Mouse (Mus musculus) neural tube, embryonic 12.5 days (tissue): Measurements from ENCODE around the gene Lpcat2. TPM values are rescaled to one million over a fixed set of nuclear protein-coding genes. Genes with fewer than 3 reads are reported as not detected.

Experiments used
- ATAC-seq: fragments of 200-750 bp; cut with Nextera tagmentation; 2 replicates; pipeline ENCODE4 v1.8.0; 2017; ENCODE audit warnings: low read depth, mild to moderate bottlenecking, moderate TSS enrichment, moderate library complexity; ENCODE audit not compliant: low FRiP score
- H3K27ac ChIP-seq: fragments of 300-500 bp; sonication (generic); 2 replicates; pipeline ENCODE4 v1.5.1; 2016
- H3K27me3 ChIP-seq: fragments of 300-500 bp; sonication (generic); replicated peaks from 2 replicates; pipeline ENCODE4 v1.6.1; 2016; ENCODE audit warnings: mild to moderate bottlenecking
- H3K36me3 ChIP-seq: fragments of 300-500 bp; sonication (generic); 2 replicates; pipeline ENCODE4 v1.6.1; 2016; ENCODE audit warnings: mild to moderate bottlenecking
- H3K4me1 ChIP-seq: fragments of 300-500 bp; sonication (generic); 2 replicates; pipeline ENCODE4 v1.6.1; 2016
- H3K4me2 ChIP-seq: fragments of 300-500 bp; sonication (generic); replicated peaks from 2 replicates; pipeline ENCODE4 v1.6.1; 2016; ENCODE audit warnings: mild to moderate bottlenecking
- H3K4me3 ChIP-seq: fragments of 300-500 bp; sonication (generic); 2 replicates; pipeline ENCODE4 v1.5.1; 2016
- H3K9ac ChIP-seq: fragments of 300-500 bp; sonication (generic); 2 replicates; pipeline ENCODE4 v1.6.1; 2016; ENCODE audit warnings: mild to moderate bottlenecking
- H3K9me3 ChIP-seq: fragments of 300-500 bp; sonication (generic); 2 replicates; pipeline ENCODE4 v1.6.1; 2016; ENCODE audit warnings: mild to moderate bottlenecking
- WGBS: fragments of 180-500 bp; shearing (Covaris S2); methylation state at CpG from one replicate; pipeline ENCODE4 v1.1.7; 2016; 5-methylcytosine and 5-hydroxymethylcytosine counted together
- polyA plus RNA-seq: library from polyadenylated mRNA; unstranded; fragments of >200 nt; fragmentation: Nextera tagmentation; extraction: Ambion mirVana; gene quantifications from 2 replicates; pipeline ENCODE4 v1.2.1, GENCODE M21; 2016

Lpcat2 gene
- polyA plus RNA-seq, 1 experiment from 2014 or later = 8.4 TPM

- H3K4me2 ChIP-seq = no peak overlapping the region
- H3K27me3 ChIP-seq = no peaks in the 10 kb centered on the region
- no peak overlapping the region for H3K9ac ChIP-seq
- WGBS = 80% methylated on average over 5 of the region's 5 CpGs
- no peak for ATAC-seq
- no peak overlapping the region for H3K27ac ChIP-seq
- no peak overlapping the region for H3K4me3 ChIP-seq
- H3K4me1 ChIP-seq = no peaks in the 10 kb centered on the region
- no peaks in the 10 kb centered on the region for H3K9me3 ChIP-seq
- no peaks in the 10 kb centered on the region for H3K36me3 ChIP-seq
Measured at GRCm38 (mm10) chr8:92896611-92897010, 41.5 kb downstream of the Lpcat2 start.

GRCm38 (mm10) chr8:92897794-92898193 lies 42.7 kb downstream of the Lpcat2 start:
- Histone ChIP-seq H3K4me2 (no peak overlapping the region), H3K4me3 (no peak overlapping the region), H3K27me3 (no peaks in the 10 kb centered on the region), H3K4me1 (no peaks in the 10 kb centered on the region), H3K9ac (no peak overlapping the region), H3K9me3 (no peaks in the 10 kb centered on the region), H3K36me3 (no peaks in the 10 kb centered on the region), H3K27ac (no peak overlapping the region)
- WGBS = 76% methylated on average over 4 of the region's 4 CpGs
- ATAC-seq = no peak

- Histone ChIP-seq H3K9ac (no peak overlapping the region), H3K4me3 (no peak overlapping the region), H3K36me3 (no peaks in the 10 kb centered on the region), H3K27me3 (no peaks in the 10 kb centered on the region), H3K9me3 (no peaks in the 10 kb centered on the region), H3K27ac (no peak overlapping the region), H3K4me2 (no peak overlapping the region), H3K4me1 (no peaks in the 10 kb centered on the region)
- WGBS = 80% methylated on average over 9 of the region's 9 CpGs
- ATAC-seq = no peak
Measured at GRCm38 (mm10) chr8:92899590-92899989, 44.5 kb downstream of the Lpcat2 start.

- H3K9ac ChIP-seq = no peak within 1 kb of the TSS
- no peaks in the 10 kb centered on the region for H3K9me3 ChIP-seq
- H3K27me3 ChIP-seq = no peaks in the 10 kb centered on the region
- H3K4me1 ChIP-seq = no peaks in the 10 kb centered on the region
- no peak within 1 kb of the TSS for H3K27ac ChIP-seq
- 93% methylated on average over 5 of the region's 5 CpGs for WGBS
- no peak within 1 kb of the TSS for H3K4me3 ChIP-seq
- no peak within 1 kb of the TSS for H3K4me2 ChIP-seq
- H3K36me3 ChIP-seq = no peaks in the 10 kb centered on the region
- ATAC-seq = no peak
Measured at GRCm38 (mm10) chr8:92901107-92901506, 46.0 kb downstream of the Lpcat2 start, which contains the start of gene Capns2. Capns2 (plus strand) TSS chr8:92901407.

GRCm38 (mm10) chr8:92902981-92903380 lies 47.8 kb downstream of the Lpcat2 start:
- H3K4me2 ChIP-seq = no peak overlapping the region
- no peak overlapping the region for H3K27ac ChIP-seq
- no peaks in the 10 kb centered on the region for H3K36me3 ChIP-seq
- no peaks in the 10 kb centered on the region for H3K9me3 ChIP-seq
- H3K4me3 ChIP-seq = no peak overlapping the region
- 90% methylated on average over 2 of the region's 2 CpGs for WGBS
- H3K9ac ChIP-seq = no peak overlapping the region
- H3K4me1 ChIP-seq = no peaks in the 10 kb centered on the region
- H3K27me3 ChIP-seq = no peaks in the 10 kb centered on the region
- no peak for ATAC-seq

- H3K27me3 ChIP-seq = no peaks in the 10 kb centered on the region
- WGBS = 91% methylated on average over 11 of the region's 11 CpGs
- no peaks in the 10 kb centered on the region for H3K36me3 ChIP-seq
Measured at GRCm38 (mm10) chr8:92903488-92904135, 48.5 kb downstream of the Lpcat2 start.

GRCm38 (mm10) chr8:92906553-92906952 lies 51.4 kb downstream of the Lpcat2 start:
- Histone ChIP-seq H3K4me3 (no peak overlapping the region), H3K36me3 (no peaks in the 10 kb centered on the region), H3K4me1 (no peaks in the 10 kb centered on the region), H3K27ac (no peak overlapping the region), H3K4me2 (no peak overlapping the region), H3K9ac (no peak overlapping the region), H3K27me3 (no peaks in the 10 kb centered on the region), H3K9me3 (no peaks in the 10 kb centered on the region)
- WGBS = 95% methylated on average over 9 of the region's 9 CpGs
- no peak for ATAC-seq

More at GRCm38 (mm10) chr8:92903488-92904135, 48.5 kb downstream of the Lpcat2 start:
- Histone ChIP-seq H3K9ac (no peak overlapping the region), H3K4me1 (no peaks in the 10 kb centered on the region), H3K4me3 (no peak overlapping the region), H3K9me3 (no peaks in the 10 kb centered on the region), H3K27ac (no peak overlapping the region), H3K4me2 (no peak overlapping the region)
- no peak for ATAC-seq

- H3K27ac ChIP-seq = no peak overlapping the region
- H3K4me2 ChIP-seq = no peak overlapping the region
- ATAC-seq = no peak
- H3K4me3 ChIP-seq = no peak overlapping the region
- WGBS = 90% methylated on average over 2 of the region's 2 CpGs
- no peak overlapping the region for H3K9ac ChIP-seq
- no peaks in the 10 kb centered on the region for H3K4me1 ChIP-seq
- H3K9me3 ChIP-seq = no peaks in the 10 kb centered on the region
- no peaks in the 10 kb centered on the region for H3K27me3 ChIP-seq
- H3K36me3 ChIP-seq = no peaks in the 10 kb centered on the region
Measured at GRCm38 (mm10) chr8:92908448-92908847, 53.3 kb downstream of the Lpcat2 start.

- no peak overlapping the region for H3K4me2 ChIP-seq
- H3K27ac ChIP-seq = no peak overlapping the region
- no peak overlapping the region for H3K9ac ChIP-seq
- H3K9me3 ChIP-seq = no peaks in the 10 kb centered on the region
- ATAC-seq = no peak
- 82% methylated on average over 3 of the region's 3 CpGs for WGBS
- H3K36me3 ChIP-seq = no peaks in the 10 kb centered on the region
- H3K27me3 ChIP-seq = no peaks in the 10 kb centered on the region
- H3K4me3 ChIP-seq = no peak overlapping the region
- no peaks in the 10 kb centered on the region for H3K4me1 ChIP-seq
Measured at GRCm38 (mm10) chr8:92911477-92911876, 56.3 kb downstream of the Lpcat2 start.

- WGBS = 86% methylated on average over 7 of the region's 7 CpGs
- Histone ChIP-seq H3K4me3 (no peak overlapping the region), H3K36me3 (no peaks in the 10 kb centered on the region), H3K9me3 (no peaks in the 10 kb centered on the region), H3K27me3 (no peaks in the 10 kb centered on the region), H3K27ac (no peak overlapping the region), H3K4me1 (no peaks in the 10 kb centered on the region), H3K4me2 (no peak overlapping the region), H3K9ac (no peak overlapping the region)
- ATAC-seq = no peak
Measured at GRCm38 (mm10) chr8:92913396-92913795, 58.3 kb downstream of the Lpcat2 start.

GRCm38 (mm10) chr8:92916082-92916481 lies 60.9 kb downstream of the Lpcat2 start:
- no peaks in the 10 kb centered on the region for H3K36me3 ChIP-seq
- no peaks in the 10 kb centered on the region for H3K9me3 ChIP-seq
- no peak overlapping the region for H3K4me3 ChIP-seq
- no peak overlapping the region for H3K9ac ChIP-seq
- no peaks in the 10 kb centered on the region for H3K27me3 ChIP-seq
- no peak overlapping the region for H3K27ac ChIP-seq
- H3K4me2 ChIP-seq = no peak overlapping the region
- H3K4me1 ChIP-seq = no peaks in the 10 kb centered on the region
- WGBS = 92% methylated on average over 3 of the region's 3 CpGs
- ATAC-seq = no peak

GRCm38 (mm10) chr8:92921768-92922167 lies 66.6 kb downstream of the Lpcat2 start:
- Histone ChIP-seq H3K4me3 (no peak overlapping the region), H3K27ac (no peak overlapping the region), H3K4me1 (no peaks in the 10 kb centered on the region), H3K4me2 (no peak overlapping the region), H3K9ac (no peak overlapping the region), H3K27me3 (no peaks in the 10 kb centered on the region), H3K9me3 (no peaks in the 10 kb centered on the region), H3K36me3 (no peaks in the 10 kb centered on the region)
- no peak for ATAC-seq
- 70% methylated on average over 3 of the region's 3 CpGs for WGBS

GRCm38 (mm10) chr8:92928986-92929385 lies 73.8 kb downstream of the Lpcat2 start:
- H3K4me1 ChIP-seq = no peaks in the 10 kb centered on the region
- no peak overlapping the region for H3K9ac ChIP-seq
- ATAC-seq = no peak
- 73% methylated on average over 4 of the region's 4 CpGs for WGBS
- H3K4me3 ChIP-seq = no peak overlapping the region
- H3K27ac ChIP-seq = no peak overlapping the region
- no peaks in the 10 kb centered on the region for H3K36me3 ChIP-seq
- no peaks in the 10 kb centered on the region for H3K27me3 ChIP-seq
- no peaks in the 10 kb centered on the region for H3K9me3 ChIP-seq
- H3K4me2 ChIP-seq = no peak overlapping the region
